Mouse (Mus musculus) kidney, postnatal 25 days (tissue): ENCODE measurements around the gene Tbck.

Source experiments
- DNase-seq, 2 experiments: peaks; one replicate each; pipeline ENCODE4 v3.0.0; 2021; ENCODE audit warnings: mixed read lengths in 2 of 2

Gene Tbck

DNA sequence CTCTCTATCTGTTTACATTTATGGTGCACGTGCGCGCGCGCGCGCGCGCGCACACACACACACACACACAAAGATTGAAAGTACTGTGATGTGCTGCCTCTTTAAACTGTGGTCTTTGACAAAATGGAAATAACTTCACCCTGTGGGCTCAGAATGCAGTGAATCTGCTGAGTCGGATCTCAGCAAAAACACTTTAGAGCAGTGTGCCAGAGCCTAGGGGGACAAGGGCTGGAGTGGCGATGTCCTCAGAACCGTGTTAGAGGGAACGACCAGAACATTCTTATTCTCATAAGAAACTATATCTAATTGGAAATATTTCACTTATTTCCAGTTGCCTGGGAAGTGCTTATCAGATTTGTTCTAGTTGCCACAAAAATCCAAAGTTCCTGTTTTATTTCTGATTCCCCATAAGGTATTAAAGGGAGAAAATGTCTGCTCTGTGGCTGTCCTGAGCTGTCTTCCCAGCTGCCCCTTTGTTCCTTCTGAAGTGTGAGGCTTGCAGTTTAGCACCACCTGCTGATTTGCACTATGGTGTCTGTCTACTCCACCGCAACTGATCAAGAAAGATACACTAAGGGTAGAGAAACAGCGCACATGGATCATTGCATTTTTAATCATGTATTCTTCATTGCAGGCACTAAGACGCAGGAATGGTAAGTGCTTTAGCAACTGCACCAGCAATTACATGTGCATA lies 82.2 kb downstream of the Tbck start:
- DNase-seq, result no peak

DNA sequence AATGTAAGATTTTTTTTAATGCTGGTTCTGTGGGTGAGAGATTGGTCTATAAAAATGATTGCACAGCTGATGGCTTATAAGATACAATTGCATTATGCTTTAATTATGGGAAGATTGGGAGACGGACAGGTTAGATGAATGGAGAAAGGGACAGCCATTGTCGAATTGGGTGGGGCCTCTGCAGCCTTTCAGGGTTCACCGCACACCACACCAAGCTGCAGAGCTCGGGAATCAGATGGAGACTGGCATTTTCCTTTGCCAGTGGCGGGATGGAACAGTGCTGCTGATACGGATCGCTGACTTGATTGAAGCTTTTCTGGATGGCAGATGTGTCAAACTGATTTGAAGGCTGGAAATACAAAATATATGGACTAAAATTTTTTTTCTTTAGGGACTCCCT lies 88.1 kb downstream of the Tbck start:
- no peak for DNase-seq

GRCm38 (mm10) chr3:132776686-132777085 lies 92.7 kb downstream of the Tbck start:
- DNase-seq, result no peak

GRCm38 (mm10) chr3:132781103-132781502 lies 97.2 kb downstream of the Tbck start:
- no peak for DNase-seq

DNA sequence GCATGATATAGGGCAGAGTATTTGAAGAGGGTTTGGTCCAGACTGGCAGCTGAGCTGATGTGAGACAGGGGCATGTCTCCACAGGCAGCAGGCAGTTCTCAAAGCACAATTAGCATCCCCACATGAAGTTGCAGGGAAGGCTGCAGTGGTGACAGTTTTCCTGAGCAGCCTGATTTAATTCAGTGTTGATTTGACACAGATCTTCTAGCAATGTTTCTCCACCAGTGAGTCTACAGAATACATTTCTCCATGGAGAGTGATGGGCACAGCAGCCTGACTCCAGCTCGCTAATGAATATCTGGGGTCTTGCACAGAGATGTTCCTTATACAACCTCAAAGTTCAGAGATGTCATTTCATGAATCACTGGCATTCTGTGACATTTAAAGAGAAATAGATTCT lies 99.1 kb downstream of the Tbck start:
- no peak for DNase-seq

GRCm38 (mm10) chr3:132784732-132785131 lies 100.8 kb downstream of the Tbck start:
- no peak for DNase-seq

DNA sequence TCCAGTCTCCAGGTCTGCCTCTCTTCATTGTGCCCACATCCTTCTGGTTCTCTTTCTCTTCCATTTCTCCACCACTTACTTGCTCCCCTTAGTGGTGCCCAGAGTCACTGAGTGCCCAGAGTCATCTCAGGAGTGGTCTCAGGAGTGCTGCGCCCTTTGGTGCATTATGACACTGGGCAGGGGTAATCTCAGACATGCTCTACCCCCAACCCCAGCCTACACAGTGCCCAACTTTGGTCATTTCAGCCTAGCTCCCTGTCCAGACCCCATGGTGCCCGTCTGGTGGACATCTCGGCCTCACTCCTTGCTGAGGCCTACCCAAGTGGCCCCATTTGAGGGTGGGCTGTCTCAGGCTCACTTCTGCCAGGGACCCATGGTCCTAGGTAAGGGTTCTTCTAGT lies 102.7 kb downstream of the Tbck start:
- no peak for DNase-seq

GRCm38 (mm10) chr3:132787775-132788174 lies 103.8 kb downstream of the Tbck start:
- DNase-seq, result no peak

GRCm38 (mm10) chr3:132791140-132791539 lies 107.2 kb downstream of the Tbck start:
- no peak for DNase-seq

GRCm38 (mm10) chr3:132800196-132800595 lies 116.3 kb downstream of the Tbck start:
- DNase-seq, result no peak

DNA sequence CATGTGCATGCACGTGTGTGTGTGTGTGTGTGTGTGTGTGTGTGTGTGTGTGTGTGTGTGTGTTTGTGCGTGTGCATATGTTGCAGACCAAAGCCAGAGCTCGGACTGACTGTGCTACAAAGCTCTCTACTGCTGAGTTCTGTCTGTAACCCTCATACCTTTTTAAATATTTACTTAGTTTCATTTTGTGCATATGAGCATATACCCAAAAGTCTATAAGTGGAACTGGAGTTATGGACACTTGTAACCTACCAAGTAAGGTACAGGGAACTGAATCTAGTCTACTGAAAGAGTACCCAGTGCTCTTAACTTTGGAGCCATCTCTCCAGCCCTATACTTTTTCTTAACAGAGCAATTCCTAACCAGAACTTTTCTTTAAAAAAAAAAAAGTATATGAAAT lies 118.0 kb downstream of the Tbck start:
- no peak for DNase-seq

DNA sequence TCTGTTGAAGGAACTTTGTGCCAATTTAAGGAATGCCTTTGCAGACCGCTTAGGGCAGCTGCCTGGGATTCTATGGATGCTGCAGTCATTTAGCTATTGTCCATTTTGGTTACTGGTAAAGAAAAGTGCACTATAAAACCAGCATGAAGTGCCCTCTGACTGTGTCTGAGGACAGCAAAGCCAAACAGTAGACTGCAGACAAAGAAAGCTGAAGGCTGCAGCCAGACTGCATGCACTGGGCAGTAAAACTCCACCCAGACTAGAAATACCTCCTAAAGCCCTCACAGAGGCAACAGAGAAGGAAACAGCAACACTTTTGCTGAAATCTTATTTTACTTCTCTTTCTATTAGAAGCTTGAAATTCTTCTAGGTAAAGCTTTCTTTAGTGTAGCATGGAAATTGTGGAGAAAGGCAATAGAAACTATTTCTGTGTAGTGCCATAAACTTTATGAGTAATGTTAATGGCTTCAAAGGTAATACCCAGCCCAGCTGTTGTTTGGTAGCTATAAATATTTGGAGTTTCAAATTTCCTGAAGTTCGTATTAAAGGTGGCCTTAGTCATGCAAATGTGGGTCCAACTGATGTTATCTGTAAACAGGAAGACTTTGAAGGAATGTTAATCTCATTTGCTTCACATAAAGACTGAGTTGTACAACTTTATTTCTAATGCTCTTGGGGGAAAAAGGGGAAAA lies 124.1 kb downstream of the Tbck start:
- no peak for DNase-seq

DNA sequence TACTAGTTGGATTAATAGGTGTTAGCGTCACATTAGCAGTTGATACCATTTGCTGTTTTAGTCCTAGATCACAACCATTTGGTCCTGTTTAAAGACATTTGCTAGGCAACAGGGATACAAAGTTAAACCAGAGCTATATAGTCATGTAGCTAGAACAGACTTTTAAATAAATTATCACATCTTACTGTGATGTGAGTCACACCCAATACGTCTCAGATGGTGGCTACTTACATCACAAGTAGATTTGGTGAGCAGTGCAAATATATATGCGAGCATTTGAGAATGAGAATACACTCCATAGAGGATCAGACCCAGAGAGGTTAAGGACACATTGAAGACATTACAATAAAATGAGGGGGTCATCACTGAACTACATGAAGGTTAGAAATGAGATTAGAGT lies 125.0 kb downstream of the Tbck start:
- DNase-seq, result no peak

DNA sequence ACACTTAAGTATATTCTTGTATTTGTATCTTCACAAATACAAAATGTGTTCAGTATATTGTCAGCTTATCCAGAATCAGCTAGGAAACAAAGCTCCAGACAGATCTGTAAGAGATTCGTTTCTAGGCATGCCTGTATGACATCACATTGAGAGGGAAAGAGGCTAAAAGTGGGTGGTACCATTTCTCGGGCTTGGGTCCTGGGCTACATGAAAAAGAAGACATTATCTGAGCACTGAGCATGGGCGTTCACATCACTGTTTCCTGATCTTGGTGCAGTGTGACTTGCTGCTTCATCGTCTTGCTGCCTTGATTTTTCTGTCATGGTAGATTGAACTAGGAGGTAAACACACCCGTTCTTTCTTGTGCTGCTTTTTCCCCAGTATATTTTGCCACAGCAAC lies 127.8 kb downstream of the Tbck start:
- DNase-seq, result no peak

- no peak for DNase-seq
Measured at GRCm38 (mm10) chr3:132812356-132812755, 128.4 kb downstream of the Tbck start.

GRCm38 (mm10) chr3:132813147-132813546 lies 129.2 kb downstream of the Tbck start:
- no peak for DNase-seq

DNA sequence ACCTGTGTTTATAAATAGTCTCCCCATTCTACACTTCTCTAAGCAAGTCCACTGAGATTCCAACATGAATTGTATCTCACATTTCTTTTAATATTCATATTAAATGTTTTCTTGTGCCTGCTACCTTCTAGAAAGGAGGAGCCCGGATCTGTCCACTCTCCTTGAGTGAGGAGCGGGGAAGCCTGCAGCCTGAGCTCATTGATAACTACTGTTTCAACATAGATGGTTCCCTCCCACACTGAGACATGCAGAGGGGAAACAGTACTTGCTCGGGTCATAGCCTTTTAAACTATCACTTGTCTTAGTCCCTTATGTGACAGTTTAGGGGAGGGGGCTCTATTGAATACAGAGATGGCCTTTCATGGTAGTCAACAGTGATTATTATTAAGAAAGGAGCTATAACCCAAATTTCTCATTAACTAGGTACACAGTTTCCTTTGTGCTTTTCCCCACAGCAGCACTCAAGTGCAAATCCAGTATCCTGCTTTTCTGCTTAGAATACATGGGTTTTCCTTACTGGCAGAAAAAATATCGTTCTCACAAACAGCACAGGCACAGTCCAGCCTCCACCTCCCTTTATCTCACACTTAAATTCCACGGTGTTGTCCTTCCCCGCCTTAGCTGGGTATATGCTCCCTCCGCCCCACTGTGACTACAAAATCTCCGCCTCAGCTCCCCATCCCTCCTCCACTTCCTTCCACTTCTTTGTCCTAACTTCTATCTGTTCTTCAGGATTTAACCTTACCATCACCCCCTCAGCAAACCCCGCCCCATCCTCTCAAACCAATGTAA lies 130.0 kb downstream of the Tbck start:
- no peak for DNase-seq

DNA sequence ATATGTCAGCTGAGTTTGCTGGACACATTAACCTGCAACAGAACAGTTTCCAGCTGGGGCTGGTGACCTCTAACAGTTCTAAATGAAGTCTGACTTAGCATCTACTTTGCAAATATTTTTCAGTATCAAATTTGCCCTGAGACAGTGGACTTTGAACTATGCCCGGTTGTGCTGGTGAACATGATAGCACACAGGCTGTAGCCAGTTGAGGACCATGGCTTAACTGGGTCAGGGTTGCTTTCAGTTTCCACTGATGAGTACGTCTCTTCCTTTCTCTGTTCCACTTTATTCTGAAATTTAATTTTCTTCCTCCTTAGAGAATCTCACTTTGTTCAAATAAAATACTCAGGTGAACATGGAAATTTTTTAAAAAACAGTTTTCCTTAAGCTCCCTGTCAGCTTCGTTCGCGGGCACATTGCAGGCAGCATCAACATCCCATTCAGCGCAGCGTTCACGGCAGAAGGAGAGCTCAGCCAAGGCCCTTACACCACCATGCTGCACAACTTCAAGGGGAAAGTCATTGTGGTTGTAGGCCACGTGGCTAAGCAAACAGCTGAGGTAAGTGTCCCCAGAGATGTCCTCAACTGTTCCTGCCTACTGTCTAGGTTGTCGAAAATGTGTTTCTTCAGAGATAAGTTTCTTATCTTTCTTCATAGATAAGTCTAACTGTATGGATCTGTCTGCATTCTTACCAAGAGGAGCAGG lies 131.0 kb downstream of the Tbck start:
- DNase-seq, result peak in 1 of 2 experiments; percentile 8

- no peak for DNase-seq
Measured at GRCm38 (mm10) chr3:132815497-132816326, 131.8 kb downstream of the Tbck start.

DNA sequence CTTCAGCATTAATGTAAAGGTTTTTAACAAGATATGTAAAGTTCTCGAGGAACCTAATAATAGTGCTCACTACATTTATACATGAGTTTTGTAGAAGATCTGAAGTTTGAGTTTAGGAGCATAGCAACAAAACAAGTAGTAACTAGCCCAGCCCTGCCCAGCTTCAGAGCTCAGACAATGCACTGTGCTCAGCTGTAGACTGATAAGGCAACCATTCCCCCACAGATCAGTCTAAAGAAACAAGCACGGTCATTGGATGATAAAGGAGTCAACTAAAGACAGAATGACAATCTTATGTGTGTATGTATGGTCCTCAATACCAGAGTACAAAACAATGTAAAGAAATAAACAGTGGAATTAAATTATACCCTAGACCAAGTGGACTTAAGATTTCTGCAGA lies 135.5 kb downstream of the Tbck start:
- DNase-seq, result no peak

DNA sequence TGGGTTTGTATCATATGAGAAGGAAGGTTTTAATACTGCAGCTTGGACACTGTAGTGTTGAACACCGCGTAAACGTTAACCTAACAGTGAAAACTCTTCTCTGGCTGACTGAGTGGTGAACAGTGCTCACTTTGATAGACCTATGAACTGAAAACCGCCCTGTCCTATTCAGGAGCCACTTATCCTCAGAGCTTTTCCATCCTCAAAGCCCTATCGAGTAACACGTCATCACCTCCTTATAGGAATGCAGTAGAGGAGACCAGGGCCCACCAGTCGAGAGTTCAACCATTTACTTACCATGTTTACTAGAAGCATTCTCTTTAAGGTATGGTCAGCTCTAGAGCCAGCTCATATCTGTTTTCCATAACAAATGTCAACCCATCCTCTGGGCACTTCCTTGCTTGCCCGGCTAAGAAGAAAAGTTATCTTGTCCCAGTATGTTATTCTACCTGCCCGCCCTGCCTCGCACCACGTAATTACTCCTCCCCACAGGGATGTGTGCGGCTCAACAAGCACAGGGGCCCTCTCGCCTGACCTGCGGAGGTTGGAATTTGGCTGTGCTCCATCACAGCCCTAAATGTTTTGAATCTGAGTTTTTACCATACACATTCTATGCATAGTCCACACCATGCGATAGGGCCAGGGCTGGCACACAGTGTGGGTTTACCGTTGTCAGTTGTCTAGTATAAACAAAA lies 147.4 kb downstream of the Tbck start:
- no peak for DNase-seq
